Mouse (Mus musculus): ENCODE results near the gene Olfr924. TPM values are rescaled to one million over a fixed set of nuclear protein-coding genes. Genes with fewer than 3 reads are reported as not detected.
"Not testable (repeated sequence)": the region's sequence is repeated elsewhere in the genome, so short reads cannot be mapped to it uniquely, and the experiment has no call there.

Gene Olfr924
- total RNA-seq (2021), result not detected
- long read RNA-seq, experiment 1, result 0 reads
- long read RNA-seq, experiment 2, result 0 reads

- no peak for DNase-seq
These were observed at the start of gene Olfr924 for GRCm38 (mm10) chr9:38844149-38844548. Gene Olfr924 (plus strand): TSS chr9:38844449.

- no peak for DNase-seq
These were observed 38.6 kb upstream of the Olfr924 start for GRCm38 (mm10) chr9:38805696-38806095.

DNA sequence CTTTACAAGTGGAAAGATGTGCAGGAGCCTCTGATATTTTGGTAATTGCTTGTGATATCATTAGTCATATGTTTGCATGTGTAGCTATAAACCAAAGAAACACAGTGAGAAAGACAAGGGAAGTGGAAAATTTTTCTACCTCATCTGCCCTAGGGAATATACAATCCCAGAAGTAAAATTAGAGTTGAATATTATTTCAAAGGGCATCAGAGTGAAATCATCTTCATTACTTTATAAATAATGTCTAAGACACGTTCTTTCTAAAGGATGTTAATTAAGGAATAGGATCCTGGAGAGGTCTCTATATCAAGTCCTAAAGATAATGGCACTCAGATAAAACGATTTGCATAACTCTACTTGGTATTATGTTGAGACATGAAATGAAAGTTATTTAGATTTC is 29.9 kb upstream of the Olfr924 start, which contains the start of gene Olfr922:
TSS of gene Olfr922 (plus strand) at position 301 of the 400 bp plus-strand sequence.
- no peak for DNase-seq

- DNase-seq, result no peak
These were observed 28.7 kb upstream of the Olfr924 start for GRCm38 (mm10) chr9:38815458-38815986.

DNA sequence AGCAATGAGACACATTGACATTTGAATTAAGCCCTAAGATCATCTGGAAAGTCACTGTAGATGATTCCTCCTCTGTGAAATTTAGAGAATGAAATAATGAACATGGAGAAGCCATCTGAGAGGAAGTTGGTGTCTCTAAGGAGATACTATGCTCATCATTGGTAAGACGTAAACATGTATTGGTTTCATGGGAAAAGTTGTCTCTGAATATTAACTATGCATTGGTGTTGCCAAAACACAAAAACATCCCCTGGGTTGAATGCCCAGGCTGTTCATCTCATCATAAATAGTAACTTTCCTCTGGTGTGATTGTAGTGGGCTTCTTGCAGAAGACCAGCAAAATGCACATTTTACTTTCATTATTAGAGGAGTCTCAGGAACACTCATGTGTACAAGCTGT is 18.0 kb upstream of the Olfr924 start, which contains the start of gene Olfr923:
TSS of gene Olfr923 (plus strand) at position 301 of the 400 bp plus-strand sequence.
- DNase-seq, result no peak

- no peak for DNase-seq
These were observed 11.2 kb upstream of the Olfr924 start for GRCm38 (mm10) chr9:38833027-38833426.

DNA sequence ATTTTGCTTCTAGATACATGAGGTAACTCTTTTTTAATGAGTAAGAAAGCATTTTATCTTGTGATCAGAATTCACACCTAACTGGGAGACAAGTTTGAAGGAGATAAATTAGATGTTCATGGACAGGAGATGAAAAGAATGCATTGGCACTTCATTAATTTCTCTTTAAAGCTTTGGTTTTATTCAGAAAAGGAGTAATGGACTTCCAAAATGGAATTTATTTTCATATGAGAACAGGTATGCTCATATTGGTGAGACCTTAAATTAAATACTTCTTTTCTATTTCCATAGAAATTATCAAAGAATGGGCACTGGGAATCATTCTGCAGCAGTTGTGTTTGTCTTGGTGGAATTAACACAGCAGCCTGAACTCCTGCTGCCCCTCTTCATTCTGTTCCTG is 10.5 kb downstream of the Olfr924 start, which contains the start of gene Olfr26:
TSS of gene Olfr26 (plus strand) at position 301 of the 400 bp plus-strand sequence.
- no peak for DNase-seq

DNA sequence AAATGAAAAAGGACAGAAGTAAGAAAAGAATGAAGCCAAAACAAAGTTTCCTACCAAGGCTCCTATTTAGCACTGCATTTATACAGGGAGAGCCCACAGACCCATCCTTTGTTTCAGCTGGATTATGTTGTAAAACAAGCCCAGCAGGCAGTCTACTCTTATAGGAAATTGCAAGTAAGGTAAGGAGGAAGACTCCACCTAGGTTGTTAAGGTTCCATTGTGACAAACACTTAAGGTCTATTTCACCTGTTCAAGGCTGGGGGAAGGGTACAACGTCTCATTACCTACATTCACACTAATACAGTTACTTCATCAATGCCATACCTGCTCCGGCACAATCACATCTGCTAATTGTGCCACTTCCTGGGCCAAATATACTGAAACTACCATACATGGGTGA is 30.6 kb downstream of the Olfr924 start:
- not testable (repeated sequence) for DNase-seq

- DNase-seq, result no peak
These were observed 32.6 kb downstream of the Olfr924 start, which contains the start of gene Olfr926 for GRCm38 (mm10) chr9:38876826-38877225. Gene Olfr926 (plus strand): TSS chr9:38877126.

Other genes with a start within 250 kb of the Olfr924 start
- not detected for gene Olfr914, start 239.3 kb upstream of the Olfr924 start, total RNA-seq (2021)
- not detected for gene Olfr916, start 184.6 kb upstream of the Olfr924 start, total RNA-seq (2021)
- not detected for gene Olfr917, start 178.6 kb upstream of the Olfr924 start, total RNA-seq (2021)
- not detected for gene Olfr918, start 169.8 kb upstream of the Olfr924 start, total RNA-seq (2021)
- gene Olfr919, start 140.8 kb upstream of the Olfr924 start, total RNA-seq (2021), result not detected
- gene Vwa5a, start 126.2 kb upstream of the Olfr924 start, total RNA-seq (2021), result 10 to 100 TPM; 22.5 to 29.6 TPM
- under 1 TPM; 0.07 to 0.12 TPM for gene Olfr920, start 92.2 kb upstream of the Olfr924 start, total RNA-seq (2021)
- gene Olfr921, start 71.4 kb upstream of the Olfr924 start, total RNA-seq (2021), result not detected
- not detected for gene Olfr922, start 29.8 kb upstream of the Olfr924 start, total RNA-seq (2021)
- not detected for gene Olfr923, start 17.9 kb upstream of the Olfr924 start, total RNA-seq (2021)
- gene Olfr26, start 10.6 kb downstream of the Olfr924 start, total RNA-seq (2021), result not detected
- gene Olfr926, start 32.7 kb downstream of the Olfr924 start, total RNA-seq (2021), result not detected
- gene Olfr930, start 85.4 kb downstream of the Olfr924 start, total RNA-seq (2021), result not detected
- gene Olfr933, start 127.9 kb downstream of the Olfr924 start, total RNA-seq (2021), result not detected
- not detected for gene Olfr934, start 143.9 kb downstream of the Olfr924 start, total RNA-seq (2021)
- gene Olfr935, start 155.2 kb downstream of the Olfr924 start, total RNA-seq (2021), result not detected
- gene Olfr146, start 178.9 kb downstream of the Olfr924 start, total RNA-seq (2021), result not detected
- not detected for gene Olfr937, start 220.5 kb downstream of the Olfr924 start, total RNA-seq (2021)
- not detected for gene Olfr938, start 234.4 kb downstream of the Olfr924 start, total RNA-seq (2021)

Data from gastrocnemius, postnatal 10 days (tissue).